Mouse (Mus musculus): ENCODE measurements around the gene Efcab10.
A peak's percentile ranks its signal among the peaks of the same experiment; 100 is the strongest.

The Efcab10 gene

DNA sequence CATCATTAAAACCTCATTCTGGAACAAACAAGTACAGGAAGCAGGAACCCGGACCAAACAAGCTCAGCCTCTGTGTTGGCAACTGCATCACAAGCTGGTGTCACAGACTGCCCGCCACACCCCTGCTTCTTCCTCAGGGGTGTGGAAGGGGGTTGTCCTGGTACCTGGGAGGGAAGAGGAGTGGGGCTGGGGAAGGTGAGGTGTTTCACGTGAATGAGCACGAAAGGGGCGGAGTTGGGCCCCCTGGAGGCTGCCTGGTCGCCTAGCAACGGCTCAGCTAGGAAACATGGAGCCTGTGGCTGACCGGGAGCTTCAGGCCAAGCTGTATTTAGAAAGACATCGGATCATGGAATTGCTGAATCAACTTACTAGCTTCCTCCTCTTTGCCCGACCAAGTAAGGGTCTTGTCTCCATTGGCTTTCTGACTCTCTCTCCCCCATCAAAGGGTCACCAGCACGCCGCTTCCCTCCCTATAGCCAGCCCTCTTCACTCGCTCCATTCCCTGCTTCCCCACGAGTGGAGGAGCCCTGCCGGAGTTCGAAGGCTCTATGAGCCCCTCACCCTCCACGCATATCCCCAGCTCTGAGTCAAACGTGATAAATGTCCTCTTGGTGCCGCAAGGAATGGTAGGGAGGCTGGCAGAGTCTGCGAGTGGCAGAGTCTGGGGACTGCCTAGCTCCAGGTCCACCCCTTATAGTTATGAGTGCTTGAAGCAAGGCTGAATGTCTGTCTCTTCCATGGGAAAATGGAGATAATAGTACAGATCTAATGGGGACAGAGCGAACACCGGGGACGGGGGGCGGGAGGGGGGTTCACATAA is at the start of gene Efcab10:
Efcab10 (plus strand) TSS at position 51 of the 820 bp plus-strand sequence.
- no peak for DNase-seq (ENCODE audit: extremely low read depth, insufficient read length, low spot score)

DNA sequence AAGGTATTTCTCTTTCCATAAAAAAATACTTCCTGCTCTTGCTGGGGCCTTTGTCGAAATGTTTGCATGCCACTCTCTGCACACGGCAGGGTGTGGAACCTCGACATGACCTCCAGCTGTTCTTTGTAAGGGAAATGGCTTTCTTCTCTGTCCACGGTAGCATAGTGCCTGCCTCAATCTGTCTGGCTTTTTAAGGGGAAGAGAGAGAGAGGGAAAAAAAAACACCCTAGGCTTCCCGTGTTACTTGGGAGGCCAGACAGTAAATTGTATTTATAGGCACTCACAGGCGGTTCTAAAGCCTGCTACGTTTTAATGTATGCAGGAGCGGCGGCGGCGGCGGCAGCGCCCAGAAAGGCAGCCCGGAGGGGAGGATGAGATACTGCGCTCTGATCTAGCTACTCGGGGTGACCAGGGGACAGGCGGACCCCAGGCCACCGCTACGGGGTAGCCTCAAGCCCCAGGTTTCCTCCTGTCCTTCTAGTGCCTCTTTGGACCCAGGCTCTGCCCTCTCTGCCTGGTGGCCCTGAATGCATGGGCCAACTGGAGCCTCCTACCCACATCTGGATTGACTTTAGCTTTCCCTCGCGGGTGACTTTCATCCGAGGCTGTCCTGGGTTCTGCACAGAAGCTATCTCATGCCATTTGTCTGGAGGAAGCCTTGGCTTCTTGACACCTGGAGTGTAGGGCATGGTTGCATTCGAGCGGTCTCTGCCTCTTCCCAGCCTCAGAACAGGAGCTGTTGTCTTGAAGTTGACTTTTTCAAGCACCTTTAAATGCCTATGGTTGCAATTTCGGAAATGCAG is 49.5 kb upstream of the Efcab10 start:
- DNase-seq (ENCODE audit: extremely low read depth, insufficient read length, low spot score) = no peak

- DNase-seq (ENCODE audit: extremely low read depth, insufficient read length, low spot score) = no peak
Observed at GRCm38 (mm10) chr12:33345773-33346435, 48.8 kb upstream of the Efcab10 start.

GRCm38 (mm10) chr12:33352671-33353070 is 42.0 kb upstream of the Efcab10 start:
- no peak for DNase-seq (ENCODE audit: extremely low read depth, insufficient read length, low spot score)

- DNase-seq (ENCODE audit: extremely low read depth, insufficient read length, low spot score) = no peak
Observed at GRCm38 (mm10) chr12:33358345-33358744, 36.3 kb upstream of the Efcab10 start.

GRCm38 (mm10) chr12:33359209-33359608 is 35.4 kb upstream of the Efcab10 start:
- DNase-seq (ENCODE audit: extremely low read depth, insufficient read length, low spot score) = no peak

- DNase-seq (ENCODE audit: extremely low read depth, insufficient read length, low spot score) = no peak
Observed at GRCm38 (mm10) chr12:33359878-33360482, 34.7 kb upstream of the Efcab10 start.

DNA sequence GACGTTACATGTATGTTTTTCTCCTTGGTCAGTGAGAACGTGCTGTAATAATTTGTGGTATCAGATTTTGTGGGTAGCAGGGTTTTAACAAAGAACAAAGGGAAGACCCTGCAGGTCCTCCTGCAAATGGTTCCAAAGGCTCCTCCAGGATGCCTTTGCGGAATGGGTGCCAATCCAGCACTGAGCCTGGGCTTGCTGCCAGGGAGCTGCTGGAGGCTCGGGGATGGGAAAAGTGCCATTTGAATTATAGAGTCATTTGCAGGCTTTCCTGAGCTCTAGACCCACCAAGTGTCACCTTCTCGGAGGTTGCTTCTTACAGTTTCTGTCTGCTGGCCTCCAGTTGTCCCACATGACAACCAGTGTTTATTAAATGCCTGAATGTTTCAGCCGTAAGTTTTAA is 33.9 kb upstream of the Efcab10 start:
- peak; percentile 24 for DNase-seq (ENCODE audit: extremely low read depth, insufficient read length, low spot score)

- DNase-seq (ENCODE audit: extremely low read depth, insufficient read length, low spot score) = no peak
Observed at GRCm38 (mm10) chr12:33364511-33364910, 30.1 kb upstream of the Efcab10 start.

GRCm38 (mm10) chr12:33365133-33365532 is 29.5 kb upstream of the Efcab10 start:
- no peak for DNase-seq (ENCODE audit: extremely low read depth, insufficient read length, low spot score)

DNA sequence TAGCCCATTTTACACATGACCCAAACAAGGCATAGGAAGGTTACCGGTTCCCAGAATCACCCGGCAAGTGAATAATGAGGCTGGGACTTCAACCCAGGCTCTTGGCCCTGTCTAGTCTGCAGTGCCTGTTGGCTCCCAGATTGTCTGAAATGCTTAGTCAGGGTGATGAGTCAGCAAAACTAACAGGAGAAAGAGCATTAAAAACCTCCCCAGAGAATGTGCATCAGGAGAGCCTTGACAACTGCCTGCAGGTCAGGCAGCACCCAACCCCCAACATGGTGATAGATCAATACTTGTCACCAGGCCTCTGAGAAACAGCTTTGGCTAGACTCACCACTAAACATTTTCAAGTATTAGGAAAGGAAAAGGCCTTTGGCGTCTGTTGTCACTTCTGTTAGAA is 25.1 kb upstream of the Efcab10 start:
- no peak for DNase-seq (ENCODE audit: extremely low read depth, insufficient read length, low spot score)

- DNase-seq (ENCODE audit: extremely low read depth, insufficient read length, low spot score) = peak; percentile 78
Observed at GRCm38 (mm10) chr12:33379624-33380445, 14.8 kb upstream of the Efcab10 start.

DNA sequence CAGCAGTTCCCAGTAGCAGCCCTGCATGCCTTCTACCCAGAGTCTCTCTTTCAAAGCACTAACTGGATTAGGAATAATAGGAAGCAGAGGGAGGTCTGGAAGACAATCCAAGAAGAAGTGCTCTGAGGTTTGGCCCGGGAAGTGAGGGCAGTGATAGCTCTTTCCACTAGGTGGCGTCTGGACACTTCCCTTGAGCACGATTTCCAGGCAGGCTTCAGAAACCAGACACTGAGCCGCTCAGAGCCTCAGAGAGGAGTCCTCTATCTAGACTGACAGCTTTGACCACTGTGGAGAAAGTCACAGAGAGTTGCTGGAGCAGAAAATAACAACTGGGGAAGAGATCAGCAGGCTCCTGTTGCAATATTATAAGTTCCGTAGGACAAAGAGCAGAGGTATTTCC is 5.8 kb upstream of the Efcab10 start:
- no peak for DNase-seq (ENCODE audit: extremely low read depth, insufficient read length, low spot score)

DNA sequence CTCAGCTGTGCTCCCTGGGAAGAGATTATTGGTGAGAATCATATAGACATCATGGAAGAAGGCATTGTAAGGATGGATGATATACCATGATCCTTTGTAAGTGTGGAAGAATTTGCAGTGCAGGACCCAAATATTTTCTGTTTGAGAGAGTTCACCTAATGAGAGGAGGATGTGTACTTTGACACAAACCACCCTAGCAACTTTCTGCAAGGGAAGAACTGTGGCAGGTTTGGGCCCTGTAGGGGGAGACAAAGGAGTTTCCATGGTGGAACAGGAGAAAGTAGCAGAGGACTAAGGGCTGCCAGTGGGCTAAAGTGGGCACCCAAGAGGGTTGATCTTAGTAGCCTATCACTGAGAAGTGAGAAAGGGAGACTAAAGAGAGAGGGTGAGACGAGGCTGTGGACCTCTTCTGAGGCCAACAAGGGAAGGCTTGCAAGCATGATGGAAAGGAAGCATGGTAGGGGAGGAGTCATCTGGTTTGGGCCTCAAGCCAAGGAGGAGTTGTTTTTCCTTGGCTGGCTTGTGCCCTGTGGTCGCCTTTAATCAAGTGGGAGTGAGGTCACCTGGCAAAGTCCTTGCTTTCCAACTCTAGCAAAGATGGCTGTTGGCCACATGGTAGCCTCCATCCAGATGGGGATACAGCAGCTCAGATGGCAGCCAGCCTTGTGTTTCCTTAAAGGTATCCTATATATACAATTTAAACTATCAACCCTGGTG is 3.7 kb upstream of the Efcab10 start:
- peak; percentile 43 for DNase-seq (ENCODE audit: extremely low read depth, insufficient read length, low spot score)

DNA sequence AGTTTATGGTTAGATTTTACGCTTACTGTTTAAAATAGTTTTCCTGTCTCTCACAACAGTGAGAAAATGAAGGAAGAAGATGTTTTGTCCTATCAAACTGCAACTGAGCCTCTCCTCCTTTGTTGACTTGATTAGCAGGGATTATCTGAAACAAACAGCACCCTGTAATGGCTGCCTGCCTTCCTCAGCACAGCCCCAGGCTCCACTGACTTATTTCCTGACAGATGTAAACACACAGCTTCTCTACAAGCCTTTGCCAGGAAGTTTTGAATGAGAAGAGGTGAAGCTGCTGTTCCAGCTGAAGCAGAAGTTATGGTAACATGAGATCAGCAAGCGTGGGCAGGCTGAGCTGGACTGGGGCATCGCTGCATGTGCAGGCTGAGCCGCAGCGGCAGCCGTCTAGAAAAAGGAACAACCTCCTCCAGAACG is 8.6 kb downstream of the Efcab10 start:
- no peak for DNase-seq (ENCODE audit: extremely low read depth, insufficient read length, low spot score)

DNA sequence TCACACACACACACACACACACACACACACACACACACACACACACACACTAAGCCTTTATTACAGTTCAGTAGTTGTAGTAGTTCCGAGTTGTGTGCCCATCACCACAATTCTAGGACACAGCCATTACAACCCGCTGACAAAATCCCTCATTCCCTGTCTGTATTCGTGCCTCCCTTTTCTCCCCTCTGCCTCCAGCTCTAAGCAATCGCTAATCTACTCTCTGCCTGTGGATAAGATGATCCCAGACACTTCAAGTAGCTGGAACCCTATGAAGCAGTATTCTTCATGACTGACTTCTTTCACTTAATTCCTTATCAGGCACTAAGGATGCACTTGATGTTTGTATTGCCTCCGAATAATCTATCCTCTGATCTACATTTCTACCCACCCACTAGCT is 10.3 kb downstream of the Efcab10 start:
- DNase-seq (ENCODE audit: extremely low read depth, insufficient read length, low spot score) = no peak

DNA sequence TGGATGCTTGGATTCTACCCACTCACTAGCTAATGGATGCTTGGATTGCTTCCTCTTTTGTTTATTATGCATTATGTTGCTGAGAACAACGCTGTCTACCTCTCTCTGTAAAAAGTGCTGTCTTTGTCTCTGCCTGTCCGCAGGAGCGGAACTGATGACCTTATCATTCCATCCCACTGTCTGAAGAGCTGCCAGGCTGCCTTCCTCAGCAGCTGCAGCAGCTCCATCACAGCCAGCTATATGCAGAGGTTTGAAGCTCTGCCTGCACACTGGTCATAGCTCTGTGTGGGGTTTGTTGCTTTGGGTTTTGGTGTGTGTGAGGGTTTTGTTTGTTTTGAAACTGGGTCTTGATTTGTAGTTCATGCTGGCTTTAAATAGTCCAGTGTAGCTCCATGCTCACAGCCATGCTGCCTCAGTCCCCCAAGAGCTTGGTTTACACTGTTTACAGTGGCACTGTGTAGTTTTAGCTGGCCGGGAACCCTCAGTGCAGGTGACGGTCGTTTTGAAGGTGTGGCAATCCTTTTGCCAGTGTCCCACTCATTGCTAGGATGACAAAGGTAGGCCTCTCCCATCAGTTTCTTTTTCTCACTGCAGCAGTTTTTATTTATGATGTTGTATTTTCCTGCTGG is 10.9 kb downstream of the Efcab10 start:
- DNase-seq (ENCODE audit: extremely low read depth, insufficient read length, low spot score) = no peak

- DNase-seq (ENCODE audit: extremely low read depth, insufficient read length, low spot score) = no peak
Observed at GRCm38 (mm10) chr12:33411580-33412151, 17.0 kb downstream of the Efcab10 start.

- no peak for DNase-seq (ENCODE audit: extremely low read depth, insufficient read length, low spot score)
Observed at GRCm38 (mm10) chr12:33424329-33424728, 29.7 kb downstream of the Efcab10 start.
